Mouse (Mus musculus) left cerebral cortex, postnatal 36 days (tissue): ENCODE measurements around the gene Ngp. TPM values are rescaled to one million over a fixed set of nuclear protein-coding genes. Genes with fewer than 3 reads are reported as not detected.
A peak's percentile ranks its signal among the peaks of the same experiment; 100 is the strongest.
"Not testable (repeated sequence)": the region's sequence is repeated elsewhere in the genome, so short reads cannot be mapped to it uniquely, and the experiment has no call there.

Source experiments
- DNase-seq, 2 experiments: peaks; one replicate each; pipeline ENCODE4 v3.0.0; 2021 to 2022; ENCODE audit warnings: low spot score in 2 of 2, mixed read lengths in 1 of 2
- intact Hi-C: fragments of 180-260 bp; cut with DNase I; formaldehyde crosslinking; loops from one replicate; pipeline ENCODE4 v1.15.1; 2025
- total RNA-seq, 2 experiments: library from RNA; stranded (reverse); gene quantifications; 2 replicates each; pipeline ENCODE4 v1.2.3; 2021

Ngp gene
- under 1 TPM in 1 of 2 experiments, not detected in 1; 0.34 TPM for total RNA-seq

DNA sequence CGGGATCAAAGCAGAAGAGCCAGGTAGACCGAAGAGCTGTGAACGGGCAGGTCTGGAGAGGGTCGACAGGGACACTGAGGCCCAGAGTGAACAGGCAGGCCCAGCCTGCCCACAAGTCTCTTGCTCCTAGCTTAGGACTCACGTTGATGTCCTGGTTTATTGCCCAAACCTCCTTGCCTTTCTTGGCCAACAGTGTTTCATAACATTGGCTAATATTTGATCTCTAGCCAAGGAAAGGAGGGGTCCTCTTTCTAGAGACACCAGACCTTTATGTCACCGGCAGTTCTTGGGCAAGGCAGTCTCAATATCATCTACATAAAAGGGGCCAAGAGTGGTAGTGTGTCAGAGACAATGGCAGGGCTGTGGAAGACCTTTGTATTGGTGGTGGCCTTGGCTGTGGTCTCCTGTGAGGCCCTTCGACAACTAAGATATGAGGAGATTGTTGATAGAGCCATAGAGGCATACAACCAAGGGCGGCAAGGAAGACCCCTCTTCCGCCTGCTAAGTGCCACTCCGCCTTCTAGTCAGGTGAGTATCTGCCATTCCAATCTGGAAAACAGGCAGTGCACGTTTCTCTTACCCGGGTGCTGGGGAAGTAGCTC is at the start of gene Ngp:
TSS of gene Ngp (plus strand) at position 237 of the 602 bp plus-strand sequence.
- intact Hi-C loops, result loop anchor here (10.0 kb wide), 1 partner anchor 295 kb away; no protein-coding TSS in a partner anchor
- DNase-seq, result no peak

DNA sequence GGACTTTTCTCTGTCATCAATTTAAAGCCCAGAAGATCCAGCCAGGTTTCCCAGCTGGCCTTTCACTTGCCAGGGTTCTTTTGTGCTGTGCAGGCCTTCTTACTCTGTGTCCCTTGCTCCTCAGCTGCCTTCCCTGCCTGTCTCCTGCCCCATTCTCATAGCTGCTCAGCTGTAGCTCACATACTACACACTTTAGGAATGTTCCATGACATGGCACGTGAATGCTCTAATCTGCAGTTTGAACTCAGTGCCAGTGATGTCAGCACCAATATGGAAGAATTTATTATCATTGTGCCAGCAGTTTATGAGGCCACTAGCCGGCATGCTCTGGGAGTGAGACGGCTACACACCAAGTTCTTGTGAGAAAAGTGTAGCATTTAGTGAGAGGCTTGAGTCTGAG is 49.7 kb upstream of the Ngp start:
- intact Hi-C loops, result no loop called here
- no peak for DNase-seq

DNA sequence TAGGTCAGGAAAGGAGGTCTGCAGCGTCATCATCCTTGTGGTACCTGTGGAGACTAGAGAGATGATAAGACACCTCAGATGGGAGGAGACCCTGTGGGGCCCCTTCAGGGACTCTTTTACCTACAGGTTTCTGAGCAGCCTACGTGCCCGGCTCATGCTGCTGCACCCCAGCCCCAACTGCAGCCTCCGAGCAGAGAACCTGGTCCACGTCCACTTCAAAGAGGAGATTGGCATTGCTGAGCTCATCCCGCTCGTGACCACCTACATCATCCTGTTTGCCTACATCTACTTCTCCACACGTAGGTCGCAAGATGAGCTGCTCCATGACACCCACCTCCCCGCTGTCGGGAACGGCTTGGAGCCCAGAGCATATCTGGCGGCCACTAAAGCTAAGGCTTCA is 45.7 kb upstream of the Ngp start:
- DNase-seq, result no peak
- intact Hi-C loops, result no loop called here

DNA sequence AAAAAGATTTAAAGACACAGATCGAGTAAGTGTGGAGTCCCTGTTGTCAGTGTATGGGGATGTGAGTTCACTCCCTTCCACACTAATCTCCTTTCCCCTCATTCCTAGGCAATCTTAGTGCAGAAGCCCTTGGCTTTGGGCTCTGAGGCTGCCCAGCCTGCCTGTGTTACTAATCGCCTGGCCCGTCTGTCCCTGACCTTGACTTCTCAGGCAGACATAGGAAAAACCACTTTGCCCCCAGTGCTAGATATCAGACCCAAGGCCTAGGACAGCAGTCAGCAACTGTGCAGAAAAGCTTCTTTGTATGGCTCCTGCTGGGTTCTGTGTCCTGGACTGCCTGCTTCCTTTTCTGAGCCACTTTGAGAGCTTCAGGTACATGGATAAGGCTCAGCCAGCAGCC is 43.9 kb upstream of the Ngp start:
- intact Hi-C loops, result no loop called here
- DNase-seq, result no peak

DNA sequence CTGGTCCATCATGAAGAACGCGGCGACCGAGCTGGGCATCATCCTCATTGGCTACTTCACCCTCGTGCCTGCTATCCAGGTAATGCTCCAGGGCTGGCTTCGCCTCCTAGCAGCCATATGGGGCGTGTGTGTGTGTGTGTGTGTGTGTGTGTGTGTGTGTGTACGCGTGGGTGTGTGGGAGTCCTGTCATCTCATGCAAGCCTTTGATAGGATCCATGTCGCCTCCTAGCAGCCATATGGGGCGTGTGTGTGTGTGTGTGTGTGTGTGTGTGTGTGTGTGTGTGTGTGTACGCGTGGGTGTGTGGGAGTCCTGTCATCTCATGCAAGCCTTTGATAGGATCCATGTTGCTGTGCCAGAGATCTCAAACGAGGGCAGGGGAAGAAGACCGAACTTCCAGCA is 41.9 kb upstream of the Ngp start:
- DNase-seq, intact Hi-C loops: not testable (repeated sequence)

DNA sequence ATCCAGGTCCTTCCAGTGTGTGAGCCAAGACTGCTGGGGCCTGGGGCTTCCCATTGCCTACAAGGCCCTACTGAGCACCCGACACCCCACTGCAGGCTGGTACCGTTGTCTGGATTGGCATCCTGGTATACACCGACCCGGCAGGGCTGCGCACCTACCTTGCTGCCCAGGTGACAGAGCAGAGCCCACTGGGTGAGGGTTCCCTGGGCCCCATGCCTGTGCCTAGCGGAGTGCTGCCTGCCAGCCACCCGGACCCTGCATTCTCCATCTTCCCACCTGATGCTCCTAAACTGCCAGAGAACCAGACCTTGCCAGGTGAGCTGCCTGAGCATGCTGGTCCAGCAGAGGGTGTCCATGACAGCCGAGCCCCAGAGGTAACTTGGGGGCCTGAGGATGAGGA is 40.2 kb upstream of the Ngp start:
- no peak for DNase-seq
- intact Hi-C loops, result no loop called here

DNA sequence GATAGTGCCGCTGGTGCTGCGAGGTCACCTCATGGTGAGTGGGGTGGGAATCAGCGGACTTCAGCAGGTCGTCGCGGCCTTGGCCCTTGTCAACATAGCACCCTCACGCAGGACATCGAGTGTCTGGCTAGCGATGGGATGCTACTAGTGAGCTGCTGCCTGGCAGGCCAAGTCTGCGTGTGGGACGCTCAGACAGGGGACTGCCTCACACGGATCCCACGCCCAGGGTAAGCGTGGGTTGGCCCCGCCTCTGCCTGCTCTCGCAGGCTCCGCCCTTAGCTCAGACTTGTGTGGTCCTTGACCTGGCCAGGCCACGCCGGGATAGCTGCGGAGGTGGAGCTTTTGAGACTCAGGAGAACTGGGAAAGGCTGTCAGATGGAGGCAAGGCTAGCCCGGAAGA is 38.9 kb upstream of the Ngp start:
- DNase-seq, result no peak
- intact Hi-C loops, result no loop called here

DNA sequence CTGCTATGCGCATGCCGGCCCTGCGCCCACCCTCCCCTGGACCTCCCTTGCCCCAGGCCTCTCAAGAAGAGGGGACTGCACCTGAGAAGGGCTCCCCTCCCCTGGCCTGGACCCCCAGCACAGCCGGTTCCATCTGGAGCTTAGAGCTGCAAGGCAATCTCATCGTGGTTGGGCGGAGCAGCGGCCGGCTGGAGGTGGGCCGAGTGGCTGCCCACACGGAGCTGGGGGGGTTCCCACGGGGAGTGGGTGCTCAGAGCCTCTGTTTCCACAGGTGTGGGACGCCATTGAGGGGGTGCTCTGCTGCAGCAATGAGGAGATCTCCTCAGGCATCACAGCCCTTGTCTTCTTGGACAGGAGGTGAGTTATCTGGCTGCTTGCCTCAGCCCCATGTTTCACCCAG is 38.3 kb upstream of the Ngp start:
- no peak for DNase-seq
- intact Hi-C loops, result no loop called here

DNA sequence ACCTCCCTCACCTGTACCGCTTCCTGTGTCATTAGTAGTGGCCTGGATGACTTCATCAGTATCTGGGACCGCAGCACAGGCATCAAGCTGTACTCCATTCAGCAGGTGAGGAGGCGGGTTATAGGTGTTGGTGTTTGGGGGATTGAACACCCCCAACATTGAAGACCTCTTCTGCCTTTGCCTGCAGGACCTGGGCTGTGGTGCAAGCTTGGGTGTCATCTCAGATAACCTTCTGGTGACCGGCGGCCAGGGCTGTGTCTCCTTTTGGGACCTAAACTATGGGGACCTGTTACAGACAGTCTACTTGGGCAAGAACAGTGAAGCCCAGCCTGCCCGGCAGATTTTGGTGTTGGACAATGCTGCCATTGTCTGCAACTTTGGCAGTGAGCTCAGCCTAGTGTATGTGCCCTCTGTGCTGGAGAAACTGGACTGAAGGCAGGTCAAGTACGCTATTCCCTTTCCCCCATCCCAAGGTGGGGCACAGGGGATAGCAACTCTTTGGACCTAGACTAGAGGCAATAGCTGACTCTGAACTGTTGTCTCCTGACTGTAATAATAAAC is 35.1 kb upstream of the Ngp start:
- intact Hi-C loops, result no loop called here
- no peak for DNase-seq

DNA sequence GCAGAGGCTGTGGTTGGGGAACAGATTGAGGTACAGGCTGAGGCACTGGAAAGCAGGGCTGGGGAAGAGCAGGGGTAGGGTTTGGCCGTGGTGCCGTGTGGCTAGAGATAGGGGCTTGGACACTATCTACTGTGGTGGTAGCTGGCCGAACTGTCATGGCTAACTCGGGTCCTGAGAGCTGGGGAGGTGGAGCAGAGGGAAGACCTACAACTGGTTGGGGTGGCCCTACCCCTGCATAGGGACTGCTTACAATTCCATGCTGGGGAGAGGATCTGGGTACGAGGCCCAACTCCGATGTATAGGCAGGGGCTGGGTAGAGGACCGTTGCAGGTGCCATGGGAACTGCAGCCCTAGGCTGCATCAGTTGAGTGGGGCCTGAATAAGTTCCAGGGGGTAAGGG is 31.5 kb upstream of the Ngp start:
- intact Hi-C loops, result no loop called here
- DNase-seq, result no peak

DNA sequence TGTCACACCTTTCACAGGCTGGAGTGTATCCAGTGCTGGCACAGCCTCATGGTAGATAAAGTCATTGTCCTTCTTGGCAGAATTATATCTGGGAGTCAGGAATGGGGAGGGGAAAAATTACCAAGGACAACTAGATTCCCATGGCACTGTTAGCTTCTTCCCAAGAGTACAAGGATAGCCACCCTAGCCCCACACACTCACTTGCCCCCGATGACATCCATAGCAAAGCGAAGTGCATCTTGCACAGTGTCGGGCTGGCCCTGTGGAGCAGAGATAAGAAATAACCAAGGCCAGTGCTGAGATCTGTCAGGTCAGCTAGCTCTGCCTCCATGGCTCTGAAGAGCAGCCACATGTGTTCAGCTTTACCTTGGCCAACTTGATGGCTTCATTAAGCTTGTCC is 28.7 kb upstream of the Ngp start:
- DNase-seq, result no peak
- intact Hi-C loops, result no loop called here

DNA sequence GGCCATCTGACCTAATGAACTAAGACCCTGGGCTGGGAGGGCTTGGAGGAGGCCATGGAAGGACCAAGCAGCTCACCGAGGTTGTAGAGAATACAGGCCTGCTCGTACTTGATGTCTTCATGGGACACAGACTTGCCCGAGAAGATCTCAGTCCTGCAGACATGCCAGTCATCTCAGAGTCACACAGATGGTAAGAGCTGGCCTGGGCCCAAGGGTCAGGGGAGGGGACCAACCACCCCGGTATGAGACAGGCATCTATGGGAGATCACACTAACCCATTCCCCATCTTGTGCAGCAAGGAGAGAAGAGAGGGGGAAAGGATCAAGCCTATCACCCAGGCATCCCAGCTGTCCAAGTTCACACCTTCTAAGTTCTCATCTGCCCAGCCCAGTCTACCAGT is 26.3 kb upstream of the Ngp start:
- DNase-seq, result no peak
- intact Hi-C loops, result no loop called here

DNA sequence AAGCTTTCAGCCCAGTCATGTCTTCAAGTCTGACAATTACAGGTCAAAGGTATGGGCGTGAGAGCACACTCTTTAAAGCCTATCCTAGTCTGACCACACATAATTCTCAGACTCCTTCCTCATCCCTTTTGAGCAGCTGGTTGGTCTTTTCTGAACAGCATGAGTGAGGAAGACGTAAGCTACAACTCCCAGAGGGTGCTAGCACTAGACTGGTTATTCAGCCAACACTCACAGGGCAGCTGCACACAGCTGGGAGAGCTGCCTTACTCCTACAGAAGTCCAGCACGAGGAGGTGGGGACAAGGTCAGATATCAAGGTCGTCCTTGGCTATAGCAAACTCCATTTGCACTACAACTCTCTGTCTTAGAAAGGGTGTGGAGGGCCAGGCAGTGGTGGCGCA is 18.9 kb upstream of the Ngp start:
- no peak for DNase-seq
- intact Hi-C loops, result no loop called here

DNA sequence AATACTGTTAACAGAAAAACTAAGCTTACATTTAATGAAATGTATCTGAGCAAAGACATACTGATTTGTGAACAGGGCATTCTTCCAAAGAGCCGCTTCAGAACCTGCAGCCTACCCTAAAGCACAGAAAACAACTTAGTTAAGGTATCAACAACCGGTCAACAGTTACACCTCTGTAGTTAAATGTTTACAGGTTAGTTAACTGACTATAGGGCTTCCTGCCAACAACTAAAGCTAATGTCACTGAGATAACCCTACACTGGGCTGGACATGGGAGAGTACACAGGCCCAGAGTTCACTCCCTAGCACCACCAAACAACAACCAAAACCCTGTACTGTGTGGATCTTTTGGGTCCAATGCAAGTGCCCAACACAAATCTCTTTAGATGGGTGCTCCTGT is 16.8 kb upstream of the Ngp start:
- intact Hi-C loops, result no loop called here
- no peak for DNase-seq

DNA sequence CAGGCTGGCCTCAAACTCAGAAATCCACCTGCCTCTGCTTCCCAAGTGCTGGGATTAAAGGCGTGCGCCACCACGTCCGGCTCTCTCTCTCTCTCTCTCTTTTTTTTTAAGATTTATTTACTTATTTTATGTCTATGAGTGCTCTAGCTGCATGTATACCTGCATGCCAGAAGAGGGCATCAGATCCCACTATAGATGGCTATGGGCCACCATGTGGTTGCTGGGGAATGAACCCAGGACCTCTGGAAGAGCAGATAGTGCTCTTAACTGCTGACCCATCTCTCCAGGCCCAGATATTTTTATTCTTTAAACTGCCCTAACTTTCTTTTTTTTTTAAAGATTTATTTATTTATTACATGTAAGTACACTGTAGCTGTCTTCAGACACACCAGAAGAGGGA is 16.3 kb upstream of the Ngp start:
- DNase-seq, intact Hi-C loops: not testable (repeated sequence)

DNA sequence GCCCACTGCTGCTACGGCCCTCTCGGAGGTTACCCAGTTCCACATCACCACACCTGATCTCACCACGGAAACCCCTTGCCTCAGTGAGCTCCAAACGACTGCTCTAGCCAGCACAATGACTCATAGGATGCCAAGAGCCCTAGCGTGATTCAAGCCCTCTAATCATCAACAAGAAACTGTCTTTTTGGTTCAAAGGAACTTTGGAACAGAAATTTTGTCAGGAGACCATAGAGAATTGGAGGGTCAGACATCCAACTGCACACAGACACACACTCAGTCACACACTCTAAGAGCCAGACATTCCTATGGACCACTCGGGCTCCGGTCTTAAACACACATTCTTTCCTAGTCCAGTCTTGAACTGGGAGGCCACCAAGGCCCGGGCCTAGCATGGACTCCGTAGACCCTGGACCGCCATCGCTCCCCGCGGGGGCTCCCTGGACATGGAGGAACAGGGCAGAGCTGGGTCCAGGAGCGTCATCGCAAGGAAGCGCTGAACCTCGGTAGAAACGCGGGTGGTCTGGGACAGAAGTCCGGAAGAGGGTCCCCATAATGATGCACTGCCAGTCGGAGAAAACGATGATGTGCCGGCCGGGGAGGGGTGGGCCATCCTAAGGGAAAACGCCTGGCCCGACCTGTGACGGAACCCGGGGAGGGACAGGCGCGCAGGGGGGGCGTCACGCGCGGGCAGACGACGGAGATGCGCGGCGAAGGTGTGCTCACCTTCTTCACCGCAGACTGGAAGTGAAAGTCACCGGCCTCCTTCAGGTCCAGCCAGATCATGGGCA is 12.0 kb upstream of the Ngp start:
- no peak for DNase-seq
- intact Hi-C loops, result no loop called here

DNA sequence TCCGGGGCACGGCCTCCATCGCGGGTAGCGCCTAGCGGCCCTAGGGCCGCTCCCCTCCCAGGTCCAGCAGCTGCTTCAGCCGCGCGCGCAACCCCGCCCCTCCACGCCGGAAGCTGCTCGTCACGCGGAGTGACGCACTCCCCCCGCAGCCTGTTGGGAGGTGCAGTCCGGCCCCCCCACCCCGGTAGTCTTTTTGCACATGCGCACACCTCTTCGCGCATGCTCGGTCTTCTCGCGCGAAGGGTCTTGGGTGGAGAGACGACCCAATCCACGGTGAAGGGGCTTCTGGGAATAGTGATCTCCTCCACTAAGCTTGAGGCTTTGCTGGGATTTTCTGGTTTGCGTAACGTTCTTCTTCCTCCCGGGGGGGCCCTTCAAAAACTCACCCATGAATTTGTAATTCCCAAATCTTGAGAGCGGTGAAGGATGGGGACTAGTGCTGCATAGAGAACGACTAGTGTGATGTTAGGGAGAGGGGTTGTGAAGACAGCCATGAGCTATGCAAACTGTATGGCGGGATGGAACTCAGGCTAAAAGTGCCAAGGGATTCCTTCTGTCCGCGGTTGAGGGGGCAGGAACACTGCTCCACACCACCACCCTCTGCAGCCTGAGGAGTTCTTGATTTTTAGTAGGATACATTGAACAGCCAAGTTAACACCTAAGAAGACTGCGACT is 11.3 kb upstream of the Ngp start, which contains the start of gene Ptpn23:
TSS of gene Ptpn23 (minus strand) at position 115 of the 675 bp plus-strand sequence.
- DNase-seq, result peak; percentile 93 to 95
- intact Hi-C loops, result no loop called here

DNA sequence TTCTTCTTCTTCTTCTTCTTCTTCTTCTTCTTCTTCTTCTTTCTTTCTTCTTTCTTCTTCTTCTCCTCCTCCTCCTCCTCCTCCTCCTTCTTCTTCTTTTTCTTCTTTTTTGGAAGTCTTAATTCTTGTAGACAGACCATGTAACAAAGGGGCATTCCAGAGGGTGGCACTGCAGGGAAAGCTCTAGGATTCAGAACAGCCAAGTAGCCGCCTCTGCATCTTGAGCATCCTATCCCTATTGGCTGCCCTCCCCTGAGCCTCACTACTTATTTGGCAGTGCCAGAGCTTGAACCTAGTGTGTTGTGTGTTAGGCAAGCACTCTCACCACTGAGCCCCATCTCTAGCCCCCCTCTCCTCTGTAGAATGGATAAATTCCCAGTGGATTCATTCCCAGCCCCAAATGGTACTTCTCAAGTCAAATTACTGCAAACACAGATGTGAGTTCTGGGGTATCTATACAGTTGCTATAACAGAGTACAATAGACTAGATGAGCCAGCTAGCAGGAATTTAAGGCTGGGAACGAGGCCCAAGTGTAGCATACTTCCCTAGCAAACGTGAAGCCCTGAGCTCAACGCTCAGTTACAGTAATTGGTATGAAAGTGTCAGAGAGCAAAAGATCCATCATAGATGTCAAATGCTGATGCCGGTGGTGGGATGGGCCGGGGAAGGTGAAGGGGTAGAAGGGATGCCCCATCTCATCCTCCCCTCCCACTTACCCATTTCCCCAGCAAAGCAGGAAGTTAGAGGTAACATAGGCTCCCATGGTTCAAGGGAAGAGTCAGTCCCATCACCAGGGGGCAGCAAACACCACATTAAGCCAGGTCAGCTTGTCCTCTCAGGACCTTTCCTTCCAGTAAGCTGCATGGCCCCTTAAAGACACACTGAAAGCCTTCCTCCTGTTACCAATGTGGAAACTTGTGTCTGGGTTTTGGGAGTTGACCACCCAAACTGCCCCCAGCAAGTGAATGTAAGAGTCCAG is 8.3 kb upstream of the Ngp start:
- peak; percentile 61 to 73 for DNase-seq
- intact Hi-C loops, result loop anchor here (2.0 to 10.0 kb wide), 6 partner anchors 66 to 461 kb away; partner anchors contain the start of genes Kif9, Klhl18 and Setd2

DNA sequence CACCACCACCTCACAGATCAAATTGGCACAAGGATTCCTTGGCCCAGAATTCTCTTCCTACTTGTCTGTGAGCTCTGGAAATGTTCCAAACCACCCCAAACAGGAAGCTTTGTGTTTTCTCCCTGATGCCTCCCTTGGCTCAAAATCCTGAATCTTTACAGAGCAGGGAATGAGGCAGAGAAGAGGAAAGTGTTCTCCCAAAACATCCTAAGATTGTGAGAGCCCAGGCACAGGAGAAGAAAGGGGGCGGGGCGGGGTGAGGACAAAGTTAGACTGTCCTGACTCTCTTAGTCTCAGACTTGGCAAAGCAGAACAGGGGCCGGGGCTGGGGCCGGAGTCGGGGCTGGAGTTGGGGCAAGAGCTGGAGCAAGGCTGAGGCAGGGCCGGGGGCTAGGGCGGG is 6.6 kb upstream of the Ngp start:
- DNase-seq, result no peak
- intact Hi-C loops, result loop anchor here (5.0 to 10.0 kb wide), 5 partner anchors 64 to 459 kb away; partner anchors contain the start of genes Kif9, Klhl18 and Setd2
